Mouse (Mus musculus): ENCODE measurements at regions not wholly inside any gene's neighbourhood (a gene's known extent, or its start where the extent isn't known, plus 50 kb on each side); places are given as distances from the start of the nearest gene placed in this dataset.

DNA sequence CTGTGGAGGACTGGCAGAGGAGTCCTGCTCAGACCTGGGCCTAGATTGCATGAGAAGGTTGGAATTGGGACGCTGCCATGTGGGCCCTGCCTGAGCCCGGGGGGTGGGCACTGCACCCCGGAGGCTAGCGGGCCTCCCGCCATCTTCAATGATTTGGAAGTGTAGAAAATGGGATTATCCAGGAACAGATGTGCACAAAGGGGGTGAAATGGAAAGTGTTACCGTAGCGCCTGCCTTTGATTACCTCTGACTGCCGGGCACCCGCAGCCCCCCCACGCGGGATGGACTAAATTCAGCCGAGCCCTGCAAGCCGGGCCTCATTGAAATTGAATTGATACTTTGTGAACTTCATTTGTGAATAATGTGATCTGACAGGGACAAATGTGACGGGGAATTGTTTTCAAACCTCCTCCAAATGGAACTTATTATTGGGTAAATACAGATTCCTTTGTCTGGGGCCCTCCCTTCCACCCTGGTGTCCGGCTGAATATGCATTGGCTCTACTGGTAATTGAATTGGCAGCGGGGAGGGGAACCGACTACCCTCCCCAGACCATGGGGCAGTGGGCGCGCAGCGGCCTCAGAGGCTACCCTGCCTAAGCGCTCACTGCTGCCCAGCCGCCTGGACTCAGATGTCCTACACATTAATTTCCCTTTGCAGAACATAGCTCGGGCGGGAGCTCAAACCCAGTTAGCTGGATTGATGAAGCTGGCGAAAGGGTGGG is 77.9 kb upstream of the Nkx1-1 start:
- DNase-seq, result no peak

GRCm38 (mm10) chr5:33505786-33506185 is 72.0 kb upstream of the Nkx1-1 start:
- DNase-seq, result no peak

DNA sequence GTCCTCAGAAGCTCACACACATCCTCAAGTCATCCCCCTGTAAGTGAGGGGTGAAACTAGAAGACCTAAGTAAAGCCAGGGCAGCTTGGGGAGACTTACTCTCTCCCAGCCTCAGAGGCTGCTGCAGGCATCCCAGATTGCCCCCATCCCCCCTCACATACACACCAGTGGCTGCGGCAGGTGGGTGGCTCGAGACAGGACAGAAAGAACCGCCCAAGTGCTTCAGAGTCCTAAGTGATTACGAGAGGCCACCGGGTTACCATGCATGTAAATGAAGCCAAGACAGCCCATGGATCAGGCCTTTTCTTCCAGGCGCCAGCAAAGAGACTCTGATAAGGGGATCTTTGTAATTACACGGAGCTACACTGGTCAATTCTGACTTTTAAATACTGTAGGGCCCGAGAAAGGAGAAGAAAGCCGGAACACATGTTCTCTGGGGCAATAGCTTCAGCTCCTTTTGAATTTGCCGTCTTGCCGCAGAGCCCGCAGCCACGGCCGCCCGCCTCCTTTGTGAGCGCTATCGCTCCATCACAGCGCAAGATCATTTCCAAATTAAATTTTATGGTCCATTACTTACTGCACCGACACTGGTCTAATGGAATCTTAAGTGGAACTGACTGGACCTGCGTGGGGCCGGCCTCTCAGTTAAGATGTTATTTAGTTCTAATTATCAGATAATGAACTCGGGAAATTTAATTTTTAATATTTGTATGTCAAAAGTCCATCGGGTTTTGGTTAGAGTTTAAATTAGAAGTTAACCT is 68.1 kb upstream of the Nkx1-1 start:
- DNase-seq, result no peak

DNA sequence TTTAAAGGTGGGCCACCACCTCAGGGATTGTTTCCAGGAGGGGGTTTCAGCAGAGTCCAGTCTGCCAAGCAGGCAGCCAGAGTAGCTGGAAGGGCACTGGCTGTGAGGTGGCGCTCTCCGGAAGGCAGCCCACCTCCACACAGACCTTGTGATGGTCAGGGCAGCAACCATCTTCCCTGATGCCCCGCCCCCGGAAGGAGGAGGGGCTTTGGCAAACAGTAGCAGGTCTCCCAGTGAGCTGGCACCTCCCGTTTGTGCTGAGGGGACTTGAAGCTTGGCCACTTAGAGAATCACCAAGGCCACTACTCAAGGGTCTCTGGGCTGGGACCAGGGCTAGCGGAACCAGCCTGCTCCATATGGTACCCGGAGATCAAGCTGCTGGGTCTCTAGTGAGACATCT is 67.4 kb upstream of the Nkx1-1 start:
- no peak for DNase-seq

- peak; percentile 61 for DNase-seq
Measured at GRCm38 (mm10) chr5:33495900-33496529, 62.2 kb upstream of the Nkx1-1 start.

GRCm38 (mm10) chr5:33495276-33495675 is 61.5 kb upstream of the Nkx1-1 start:
- no peak for DNase-seq

DNA sequence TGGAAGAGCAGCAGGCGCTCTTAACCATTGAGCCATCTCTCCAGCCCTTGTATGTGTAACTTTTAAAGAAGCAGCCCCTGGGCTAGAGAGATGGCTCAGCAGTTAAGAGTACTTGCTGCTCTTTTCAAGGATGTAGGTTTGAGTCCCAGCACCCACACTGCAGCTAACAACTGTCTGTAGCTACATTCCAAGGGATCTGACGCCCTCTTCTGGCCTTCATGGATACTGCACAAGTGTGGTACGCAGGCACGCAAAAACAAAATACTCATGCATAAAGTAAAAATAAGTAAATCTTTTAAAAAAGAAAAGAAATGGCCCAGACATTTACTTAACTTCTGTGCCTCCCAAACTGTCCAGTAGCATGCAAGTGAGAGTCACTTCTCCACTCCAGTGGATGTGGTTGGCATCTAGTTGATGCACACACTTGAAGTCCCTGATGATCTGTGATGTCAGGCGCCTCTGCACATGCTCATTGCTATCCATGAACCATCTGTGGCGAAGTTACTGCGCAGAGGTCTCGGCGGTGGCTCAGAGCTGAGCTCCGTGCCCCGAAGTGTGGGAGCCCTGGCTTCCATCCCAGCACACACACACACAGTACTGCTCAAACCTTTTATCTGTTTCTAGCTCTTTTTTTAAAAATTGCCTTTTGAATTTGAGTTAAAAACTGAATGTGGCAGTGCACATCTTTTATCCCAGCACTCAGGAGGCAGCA is 59.0 kb upstream of the Nkx1-1 start:
- DNase-seq, result no peak

GRCm38 (mm10) chr5:33489286-33489685 is 55.5 kb upstream of the Nkx1-1 start:
- DNase-seq, result no peak

GRCm38 (mm10) chr5:33488152-33488561 is 54.4 kb upstream of the Nkx1-1 start:
- no peak for DNase-seq

DNA sequence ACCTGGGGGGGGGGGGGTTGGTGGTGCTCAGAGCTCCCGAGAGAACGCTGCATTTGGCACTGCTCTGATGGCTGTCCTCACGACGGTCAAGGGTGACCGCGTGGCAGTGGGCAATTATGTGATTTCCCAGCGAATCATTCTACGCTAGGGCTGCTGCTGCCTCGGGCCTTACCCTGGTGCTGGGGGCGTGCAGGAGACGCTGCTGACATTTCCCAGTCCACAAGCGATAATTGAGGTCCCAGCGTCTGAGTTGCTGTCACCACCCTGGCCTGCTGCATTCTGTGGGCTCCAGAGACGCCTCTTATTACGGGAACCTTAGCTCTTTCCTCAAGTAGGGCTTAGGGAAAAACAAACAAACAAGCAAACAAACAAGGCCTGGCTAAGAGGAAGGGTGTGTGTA is 52.0 kb upstream of the Nkx1-1 start:
- no peak for DNase-seq

All from cerebellum, adult 11 months (tissue).